Mouse (Mus musculus): ENCODE results near the gene Tiam1.

- TF ChIP-seq CTCF (IDR thresholded peaks at IDR 0.05; ENCODE audit: low read depth) (peak; percentile 52), EP300 (optimal IDR thresholded peaks at IDR 0.05) (no peak)
These were observed 347.0 kb downstream of the Tiam1 start for GRCm38 (mm10) chr16:89796566-89796965.

Data from stomach, postnatal 0 days (tissue).